Mouse (Mus musculus) liver, embryonic 14.5 days (tissue): ENCODE data around the gene Itga6. TPM values are rescaled to one million over a fixed set of nuclear protein-coding genes. Genes with fewer than 3 reads are reported as not detected.
A peak's percentile ranks its signal among the peaks of the same experiment; 100 is the strongest.

Source experiments
- ATAC-seq: fragments of 200-750 bp; cut with Nextera tagmentation; 2 replicates; pipeline ENCODE4 v1.8.0; 2017; ENCODE audit warnings: moderate number of reproducible peaks, mild to moderate bottlenecking, moderate library complexity; ENCODE audit not compliant: insufficient read depth
- DNase-seq, 3 experiments: peaks; one replicate each; pipeline ENCODE4 v3.0.0-alpha.2; 2012 to 2013; ENCODE audit warnings: low read depth in 3 of 3, low spot score in 3 of 3
- H3K27ac ChIP-seq: fragments of 300-500 bp; sonication (generic); 2 replicates; pipeline ENCODE4 v1.5.1; 2014; ENCODE audit warnings: moderate library complexity, mild to moderate bottlenecking, control low read depth, inconsistent platforms
- H3K27me3 ChIP-seq: fragments of 300-500 bp; sonication (generic); 2 replicates; pipeline ENCODE4 v1.6.1; 2014; ENCODE audit warnings: mild to moderate bottlenecking, low read length, moderate library complexity; ENCODE audit not compliant: control insufficient read depth, insufficient read depth
- H3K36me3 ChIP-seq: fragments of 300-500 bp; sonication (generic); replicated peaks from 2 replicates; pipeline ENCODE4 v1.6.1; 2014; ENCODE audit warnings: low read depth; ENCODE audit not compliant: control insufficient read depth, insufficient read depth
- H3K4me1 ChIP-seq, 2 experiments: fragments of 200-500 bp in 1 of 2; fragments of 300-500 bp in 1 of 2; sonication (generic) in 1 of 2; replicated peaks; 2 replicates each; pipeline ENCODE4 v1.6.1; 2012 to 2014; ENCODE audit warnings: antibody characterized with exemption in 1 of 2, inconsistent platforms in 1 of 2, low read length in 1 of 2; ENCODE audit not compliant: control insufficient read depth in 2 of 2, insufficient read depth in 2 of 2
- H3K4me2 ChIP-seq: fragments of 300-500 bp; sonication (generic); 2 replicates; pipeline ENCODE4 v1.6.1; 2014; ENCODE audit warnings: low read depth, mild to moderate bottlenecking, control low read depth, moderate library complexity
- H3K4me3 ChIP-seq, 2 experiments: fragments of 200-500 bp in 1 of 2; fragments of 300-500 bp in 1 of 2; sonication (generic) in 1 of 2; 2 replicates each; pipeline ENCODE4 v1.5.1; 2012 to 2014; ENCODE audit warnings: low read depth in 2 of 2, low read length in 2 of 2, mild to moderate bottlenecking in 2 of 2, control low read depth in 1 of 2, inconsistent platforms in 1 of 2, moderate library complexity in 1 of 2; ENCODE audit not compliant: insufficient read depth in 1 of 2
- H3K9ac ChIP-seq: fragments of 300-500 bp; sonication (generic); replicated peaks from 2 replicates; pipeline ENCODE4 v1.6.1; 2014; ENCODE audit warnings: mild to moderate bottlenecking, control low read depth, moderate library complexity
- H3K9me3 ChIP-seq: fragments of 300-500 bp; sonication (generic); 2 replicates; pipeline ENCODE4 v1.6.1; 2016; ENCODE audit warnings: low read length, mixed read lengths; ENCODE audit not compliant: control insufficient read depth
- CTCF ChIP-seq: IDR thresholded peaks from 2 replicates; pipeline ENCODE4 v1.5.1; 2016; ENCODE audit warnings: antibody characterized with exemption, low read depth, control low read depth
- EP300 ChIP-seq: IDR thresholded peaks from 2 replicates; pipeline ENCODE4 v1.6.1; 2016; ENCODE audit warnings: antibody characterized with exemption, low read depth
- WGBS: fragments of 180-500 bp; shearing (Covaris S2); extraction: QIAGEN DNeasy Blood & Tissue Kit; methylation state at CpG from one replicate; pipeline ENCODE4 v1.1.7; 2014; ENCODE audit not compliant: insufficient replicate concordance; 5-methylcytosine and 5-hydroxymethylcytosine counted together
- polyA plus RNA-seq, 2 experiments: library from polyadenylated mRNA; depleted of rRNA in 1 of 2; stranded (reverse) in 1 of 2; unstranded in 1 of 2; fragments of >200 nt; fragmentation: Nextera tagmentation in 1 of 2; extraction: Ambion mirVana in 1 of 2; gene quantifications; 2 replicates each; pipeline versions ENCODE4 v1.2.1 to v1.2.3; 2012 to 2014

Itga6 gene
- polyA plus RNA-seq, 2 experiments, result 5.5 to 6.2 TPM

DNA sequence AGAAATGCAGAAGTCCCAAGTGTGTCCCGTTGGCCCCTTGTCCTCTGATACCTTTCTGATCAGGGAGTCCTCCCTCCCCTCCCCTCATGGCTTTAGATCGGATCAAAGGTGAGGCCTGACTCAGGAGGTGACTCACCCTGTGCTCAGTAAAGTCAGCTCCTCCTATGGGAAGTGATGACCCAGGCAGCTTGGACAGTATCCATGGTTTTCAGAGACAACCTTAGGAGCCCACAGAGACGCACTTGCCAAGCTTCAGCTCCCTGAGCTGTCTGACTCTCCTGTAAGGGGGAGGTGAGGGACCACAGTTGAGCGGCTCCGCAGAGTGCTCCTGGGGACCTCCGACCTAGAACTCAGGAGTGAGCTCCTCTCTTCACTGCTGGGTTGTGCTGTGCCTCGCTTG lies 56.3 kb downstream of the Itga6 start:
- TF ChIP-seq CTCF (no peak), EP300 (no peak)
- Histone ChIP-seq H3K9ac (no peak overlapping the region), H3K9me3 (no peaks in the 10 kb centered on the region), H3K4me3 (no peak overlapping the region), H3K4me1 (peaks cover 0 to 7% of the 10 kb centered on the region in 2 experiments; a peak in 2 of 4 replicates), H3K27me3 (no peaks in the 10 kb centered on the region), H3K27ac (no peak overlapping the region), H3K36me3 (no peaks in the 10 kb centered on the region), H3K4me2 (no peak overlapping the region)
- ATAC-seq (no peak), DNase-seq (no peak)
- WGBS, result 74% methylated on average over 7 of the region's 7 CpGs

DNA sequence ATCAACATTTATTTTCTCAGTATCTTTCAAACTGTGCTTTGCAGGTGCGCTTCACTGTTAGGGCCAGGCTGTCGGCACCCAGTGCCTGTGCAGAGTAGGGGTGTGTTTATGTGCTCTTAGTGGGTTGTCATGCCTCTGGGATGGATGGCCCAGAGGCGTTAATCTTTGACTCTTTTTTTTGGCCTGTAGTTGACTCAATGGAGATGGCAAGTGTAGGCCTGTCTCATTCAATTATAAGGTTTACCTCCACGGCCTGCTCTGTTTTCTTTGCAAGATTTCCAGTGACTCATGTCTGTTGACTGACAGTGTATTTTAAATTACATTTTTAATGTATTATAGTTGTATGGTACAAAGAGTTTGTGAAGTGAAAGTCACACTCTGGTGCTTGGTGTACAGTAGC lies 56.7 kb downstream of the Itga6 start:
- Histone ChIP-seq H3K36me3 (no peaks in the 10 kb centered on the region), H3K27me3 (no peaks in the 10 kb centered on the region), H3K4me2 (no peak overlapping the region), H3K9me3 (no peaks in the 10 kb centered on the region), H3K27ac (no peak overlapping the region), H3K4me1 (peaks cover 0 to 7% of the 10 kb centered on the region in 2 experiments; a peak in 2 of 4 replicates), H3K9ac (no peak overlapping the region), H3K4me3 (no peak overlapping the region)
- ATAC-seq, result no peak
- no peak for TF ChIP-seq CTCF
- no peak for TF ChIP-seq EP300
- 74% methylated on average over 4 of the region's 4 CpGs for WGBS
- no peak for DNase-seq

DNA sequence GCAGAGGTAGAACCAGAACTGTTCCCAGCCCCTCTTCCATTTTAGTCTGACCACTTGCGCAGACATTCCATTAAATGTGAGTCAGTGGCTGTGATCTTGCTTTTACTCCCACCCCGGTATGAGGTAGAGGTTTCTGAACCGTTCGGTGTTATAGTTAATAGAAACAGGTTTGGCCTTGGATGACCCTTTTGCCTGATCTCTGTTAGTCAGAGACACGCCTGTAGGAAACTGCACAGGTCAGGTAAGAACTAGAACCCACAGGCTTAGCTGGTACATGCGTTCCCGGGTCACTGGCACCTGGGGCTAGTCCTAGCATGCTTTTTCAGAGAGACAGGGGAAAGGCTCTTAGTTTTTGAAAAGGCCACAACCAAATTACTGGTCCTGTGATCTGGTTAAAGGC lies 59.7 kb downstream of the Itga6 start:
- no peaks in the 10 kb centered on the region for H3K27me3 ChIP-seq
- no peak for ATAC-seq
- no peak overlapping the region for H3K9ac ChIP-seq
- no peak overlapping the region for H3K4me3 ChIP-seq
- no peak for DNase-seq
- no peak overlapping the region for H3K4me2 ChIP-seq
- H3K27ac ChIP-seq, result no peak overlapping the region
- H3K4me1 ChIP-seq, result peaks cover 4 to 18% of the 10 kb centered on the region in 2 experiments; a peak in 3 of 4 replicates
- 78% methylated on average over 7 of the region's 7 CpGs for WGBS
- no peak for TF ChIP-seq CTCF
- no peak for TF ChIP-seq EP300
- no peaks in the 10 kb centered on the region for H3K36me3 ChIP-seq
- H3K9me3 ChIP-seq, result no peaks in the 10 kb centered on the region

DNA sequence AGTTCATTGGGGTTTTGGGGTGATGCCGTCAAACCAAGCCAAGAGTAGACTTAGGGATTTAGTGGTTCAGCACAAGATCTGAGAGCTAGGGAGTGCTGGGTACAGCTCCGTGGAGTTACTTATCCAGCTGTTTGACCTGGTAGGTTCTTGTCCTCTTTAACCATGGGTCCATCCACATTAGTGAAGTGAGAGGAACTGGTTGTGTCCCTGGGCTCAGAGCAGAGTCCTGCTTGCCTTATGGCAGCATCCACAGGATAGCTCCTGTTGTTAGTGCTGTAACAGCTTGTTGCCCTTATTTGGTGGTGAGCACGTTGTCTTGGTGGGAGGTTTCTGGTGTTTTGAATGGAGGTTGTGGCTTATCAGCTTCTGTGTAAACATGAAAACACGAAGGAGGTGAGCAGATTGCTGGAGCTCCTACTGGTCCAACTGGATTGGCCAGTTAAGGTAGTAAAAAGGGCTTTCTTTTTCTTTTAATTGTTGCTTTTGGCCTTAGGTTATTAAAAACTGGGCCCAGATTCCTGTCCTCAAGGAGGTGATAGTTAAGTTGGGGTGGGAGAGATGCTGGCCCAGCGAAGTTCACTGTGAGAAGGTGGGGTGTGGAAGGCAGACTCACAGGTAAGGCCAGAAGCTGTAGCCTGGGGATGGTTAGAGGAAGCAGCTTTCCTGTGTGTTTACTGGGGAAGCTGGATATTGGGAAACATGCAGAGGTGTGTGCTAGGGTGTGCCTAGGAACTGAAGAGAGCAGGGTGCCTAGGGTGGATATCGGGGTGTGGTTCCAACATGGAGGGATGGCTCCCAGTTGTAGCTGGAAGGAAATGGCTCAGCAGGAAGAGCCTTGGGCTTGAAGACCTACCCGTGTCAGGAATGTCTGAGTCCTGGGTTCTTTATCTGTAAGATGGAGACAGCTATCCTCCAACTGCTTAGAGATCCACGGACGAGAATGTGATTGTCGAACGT lies 60.5 kb downstream of the Itga6 start:
- WGBS, result 56% methylated on average over 11 of the region's 11 CpGs
- no peak for DNase-seq
- Histone ChIP-seq H3K4me1 (peaks cover 4 to 18% of the 10 kb centered on the region in 2 experiments; a peak in 3 of 4 replicates), H3K9ac (no peak overlapping the region), H3K9me3 (no peaks in the 10 kb centered on the region), H3K4me2 (no peak overlapping the region), H3K27ac (no peak overlapping the region), H3K36me3 (no peaks in the 10 kb centered on the region), H3K4me3 (no peak overlapping the region), H3K27me3 (no peaks in the 10 kb centered on the region)
- no peak for ATAC-seq
- TF ChIP-seq CTCF (no peak), EP300 (no peak)

DNA sequence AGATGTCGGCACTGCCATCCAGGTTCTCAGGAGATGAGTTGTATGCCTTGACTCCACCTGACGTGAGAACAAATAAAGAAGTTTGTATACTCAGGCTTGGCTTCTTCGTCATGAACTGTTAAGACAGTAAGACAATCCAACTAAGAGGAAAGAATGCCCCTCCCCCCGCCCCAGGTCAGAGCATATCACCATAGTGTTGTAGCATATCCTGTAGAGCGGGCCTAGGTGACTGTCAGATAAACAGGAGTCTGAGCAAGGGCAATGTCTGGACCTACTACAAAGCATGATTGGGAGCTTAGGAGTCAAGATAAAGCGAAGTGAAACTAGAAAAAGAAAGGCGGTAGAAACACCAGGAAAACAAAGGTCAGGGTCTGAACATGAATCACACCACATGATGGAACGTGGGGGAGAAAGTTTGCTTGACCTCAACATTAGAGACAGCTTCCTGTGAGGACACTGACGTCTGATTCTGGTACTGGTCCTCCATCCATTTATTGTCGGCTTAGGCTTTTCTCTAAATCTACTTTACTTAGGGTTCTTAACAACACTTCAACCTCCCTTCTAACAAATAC lies 64.0 kb downstream of the Itga6 start:
- TF ChIP-seq CTCF (no peak), EP300 (no peak; the same call in 1 of the 2 replicates)
- ATAC-seq (peak; percentile 65; the same call in 1 of the 2 replicates), DNase-seq (no peak)
- Histone ChIP-seq H3K9ac (no peak overlapping the region), H3K4me2 (no peak overlapping the region), H3K4me3 (no peak overlapping the region), H3K9me3 (no peaks in the 10 kb centered on the region), H3K36me3 (no peaks in the 10 kb centered on the region), H3K27ac (no peak overlapping the region), H3K4me1 (peaks cover 4 to 23% of the 10 kb centered on the region in 2 experiments; a peak in 3 of 4 replicates), H3K27me3 (no peaks in the 10 kb centered on the region)
- WGBS, result 27% methylated on average over 10 of the region's 10 CpGs
